In the genomic region with DNA sequence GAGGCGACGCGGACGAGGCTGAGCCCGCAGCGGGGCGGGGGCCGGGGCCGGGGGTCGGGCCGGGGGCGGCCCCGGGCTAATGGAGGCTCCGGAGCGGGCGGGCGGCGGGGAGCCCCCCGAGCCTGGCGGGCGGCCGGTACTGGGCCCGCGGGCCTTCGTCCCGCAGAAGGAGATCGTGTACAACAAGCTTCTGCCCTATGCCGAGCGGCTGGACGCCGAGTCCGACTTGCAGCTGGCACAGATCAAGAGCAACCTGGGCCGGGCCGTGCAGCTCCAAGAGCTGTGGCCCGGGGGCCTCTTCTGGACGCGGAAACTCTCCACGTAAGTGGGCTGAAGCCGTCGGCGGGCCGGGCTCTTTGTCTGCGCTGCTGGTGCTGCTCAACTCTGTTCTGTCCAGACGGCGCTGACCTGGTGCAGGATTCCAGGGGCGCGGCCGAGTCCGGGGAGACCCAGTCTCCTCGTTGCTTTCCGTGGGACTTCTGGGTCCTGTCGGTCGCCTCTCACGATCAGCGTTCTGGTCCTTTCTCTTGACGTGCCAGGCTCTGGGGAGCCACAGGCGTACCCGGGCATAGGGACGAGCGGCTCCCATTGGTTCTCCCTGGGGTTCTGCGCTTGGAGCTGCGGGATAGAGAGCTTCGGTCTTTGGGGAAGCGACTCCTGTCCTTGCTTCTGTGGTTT, we compare ENCODE assay signal across 8 mouse cellular contexts. TPM values are rescaled to one million over a fixed set of nuclear protein-coding genes. Genes with fewer than 3 reads are reported as not detected.
DNase-seq lines count a peak whose midpoint lies in the region; ATAC-seq and TF ChIP-seq lines count a peak whose summit lies in the region.

No protein-coding gene starts in this region.

- peak; percentile 72 for ATAC-seq in heart, embryonic 13.5 days (ENCODE audit: extremely low read depth, insufficient number of reproducible peaks, low FRiP score, low TSS enrichment)
- peak; percentile 67 for ATAC-seq in liver, embryonic 16.5 days (ENCODE audit: low read depth)
- ATAC-seq in neural tube, embryonic 12.5 days (ENCODE audit: low FRiP score, low read depth): peak; percentile 82

- peak overlapping the region; percentile 99 for H3K9ac ChIP-seq in heart, embryonic 13.5 days
- peak overlapping the region; percentile 100 for H3K9ac ChIP-seq in liver, embryonic 16.5 days (ENCODE audit: low read depth, low read length)
- H3K9ac ChIP-seq in neural tube, embryonic 12.5 days: peak overlapping the region; percentile 95

- under 1% methylated on average over 51 of the region's 64 CpGs for WGBS in heart, embryonic 13.5 days
- under 1% methylated on average over 58 of the region's 64 CpGs for WGBS in liver, embryonic 16.5 days (ENCODE audit: insufficient replicate concordance)
- under 1% methylated on average over 54 of the region's 64 CpGs for WGBS in neural tube, embryonic 12.5 days

- peak overlapping the region; percentile 71 for H3K4me3 ChIP-seq in bone marrow macrophage, adult 2 months (ENCODE audit: insufficient read depth, low read length)
- peak overlapping the region; percentile 88 for H3K4me3 ChIP-seq in embryonic fibroblast, embryonic 13.5 days (ENCODE audit: insufficient read depth, low read length)
- peak overlapping the region; percentile 73 for H3K4me3 ChIP-seq in heart, embryonic 13.5 days
- peak overlapping the region; percentile 100 for H3K4me3 ChIP-seq in liver, embryonic 16.5 days (ENCODE audit: low read depth, low read length)
- H3K4me3 ChIP-seq in neural tube, embryonic 12.5 days: peak overlapping the region; percentile 94
- H3K4me3 ChIP-seq in testis, adult 2 months (ENCODE audit: control insufficient read depth, low read depth, low read length): peak overlapping the region; percentile 92

- peaks cover 5% of the 10 kb centered on the region for H3K4me1 ChIP-seq in bone marrow macrophage, adult 2 months (ENCODE audit: control insufficient read depth, insufficient read depth, low read length)
- H3K4me1 ChIP-seq in embryonic fibroblast, embryonic 13.5 days (ENCODE audit: control insufficient read depth, insufficient read depth, low read length): peaks cover 3% of the 10 kb centered on the region; the same call in 1 of the 2 replicates
- H3K4me1 ChIP-seq in heart, embryonic 13.5 days: peaks cover 25% of the 10 kb centered on the region
- H3K4me1 ChIP-seq in liver, embryonic 16.5 days (ENCODE audit: control insufficient read depth, low read depth, low read length): peaks cover 9% of the 10 kb centered on the region
- peaks cover 12% of the 10 kb centered on the region; the same call in 1 of the 2 replicates for H3K4me1 ChIP-seq in neural tube, embryonic 12.5 days
- H3K4me1 ChIP-seq in testis, adult 2 months (ENCODE audit: control insufficient read depth, insufficient read depth, low read length): no peaks in the 10 kb centered on the region; the same call in 1 of the 2 replicates

- H3K27ac ChIP-seq in bone marrow macrophage, adult 2 months (ENCODE audit: insufficient read depth, low read depth, low read length): peak overlapping the region; percentile 51
- H3K27ac ChIP-seq in embryonic fibroblast, embryonic 13.5 days (ENCODE audit: insufficient read depth, low read length): no peak overlapping the region
- H3K27ac ChIP-seq in heart, embryonic 13.5 days (replicated peaks): peak overlapping the region; percentile 95
- peak overlapping the region; percentile 94 for H3K27ac ChIP-seq in liver, embryonic 16.5 days (ENCODE audit: low read length)
- H3K27ac ChIP-seq in neural tube, embryonic 12.5 days: peak overlapping the region; percentile 91
- H3K27ac ChIP-seq in testis, adult 2 months (ENCODE audit: control insufficient read depth, insufficient read depth, low read depth, low read length): peak overlapping the region; percentile 81

- DNase-seq in CD4-positive, CD25-positive, alpha-beta regulatory T cell, adult 2 months (ENCODE audit: low read depth, low spot score): peak; percentile 63
- peak; percentile 71 for DNase-seq in kidney, postnatal 14 days

- no peaks in the 10 kb centered on the region for H3K36me3 ChIP-seq in heart, embryonic 13.5 days
- no peaks in the 10 kb centered on the region for H3K36me3 ChIP-seq in liver, embryonic 16.5 days (ENCODE audit: control insufficient read depth, insufficient read depth)
- H3K36me3 ChIP-seq in neural tube, embryonic 12.5 days: no peaks in the 10 kb centered on the region
- no peaks in the 10 kb centered on the region for H3K36me3 ChIP-seq in testis, adult 2 months (ENCODE audit: control insufficient read depth, insufficient read depth, low read length)

- no peak for TF ChIP-seq CTCF in bone marrow macrophage, adult 2 months (IDR thresholded peaks at IDR 0.05; ENCODE audit: low read depth, low read length)
- no peak for TF ChIP-seq CTCF in embryonic fibroblast, embryonic 13.5 days (IDR thresholded peaks at IDR 0.05; ENCODE audit: borderline replicate concordance, insufficient read depth, low read length)
- TF ChIP-seq CTCF in testis, adult 2 months (IDR thresholded peaks at IDR 0.05; ENCODE audit: control insufficient read depth, insufficient read depth, insufficient replicate concordance, low read depth, low read length): no peak

- H3K9me3 ChIP-seq in heart, embryonic 13.5 days: no peaks in the 10 kb centered on the region
- H3K9me3 ChIP-seq in liver, embryonic 16.5 days (replicated peaks; ENCODE audit: control insufficient read depth, low read length): no peaks in the 10 kb centered on the region
- no peaks in the 10 kb centered on the region for H3K9me3 ChIP-seq in neural tube, embryonic 12.5 days

- H3K27me3 ChIP-seq in heart, embryonic 13.5 days (replicated peaks): no peaks in the 10 kb centered on the region
- H3K27me3 ChIP-seq in liver, embryonic 16.5 days (ENCODE audit: control insufficient read depth, insufficient read depth, low read depth, low read length): no peaks in the 10 kb centered on the region
- no peaks in the 10 kb centered on the region for H3K27me3 ChIP-seq in neural tube, embryonic 12.5 days (replicated peaks)
- H3K27me3 ChIP-seq in testis, adult 2 months (ENCODE audit: control insufficient read depth, insufficient read depth, low read length): no peaks in the 10 kb centered on the region

- H3K4me2 ChIP-seq in heart, embryonic 13.5 days: peak overlapping the region; percentile 83
- H3K4me2 ChIP-seq in liver, embryonic 16.5 days (ENCODE audit: low read depth, low read length): peak overlapping the region; percentile 87
- peak overlapping the region; percentile 72 for H3K4me2 ChIP-seq in neural tube, embryonic 12.5 days (replicated peaks)

- no peak for TF ChIP-seq POLR2A in bone marrow macrophage, adult 2 months (IDR thresholded peaks at IDR 0.05; ENCODE audit: borderline replicate concordance, low read depth, low read length)
- TF ChIP-seq POLR2A in embryonic fibroblast, embryonic 13.5 days (IDR thresholded peaks at IDR 0.05; ENCODE audit: low read depth, low read length): no peak
- TF ChIP-seq POLR2A in testis, adult 2 months (IDR thresholded peaks at IDR 0.05; ENCODE audit: control insufficient read depth, low read depth, low read length): no peak

RNA-seq across cellular contexts. Expression of a gene that starts 0.5 kb away (rescaled TPM):
- polyA plus RNA-seq in bone marrow macrophage, adult 2 months (2012; ENCODE audit: insufficient read depth, insufficient read length, missing spikeins): 43.9 and 52.0 TPM in 2 replicates
- 73.2 and 82.3 TPM in 2 replicates for polyA plus RNA-seq in embryonic fibroblast, embryonic 13.5 days (2011; ENCODE audit: insufficient read length, low read depth, missing spikeins)
- polyA plus RNA-seq in heart, embryonic 13.5 days (2015; fragmentation: Nextera tagmentation; extraction: Ambion mirVana): 11.0 and 11.6 TPM in 2 replicates
- 7.2 and 8.0 TPM in 2 replicates for polyA plus RNA-seq in liver, embryonic 16.5 days (2015; fragmentation: Nextera tagmentation; extraction: Ambion mirVana)
- polyA plus RNA-seq in neural tube, embryonic 12.5 days (2016; fragmentation: Nextera tagmentation; extraction: Ambion mirVana): 30.8 and 31.2 TPM in 2 replicates
- polyA plus RNA-seq in testis, adult 2 months (2012; rRNA removed): 81.8 and 102 TPM in 2 replicates
